Mouse (Mus musculus): ENCODE measurements around the gene Fastkd5.
"Not testable (repeated sequence)": the region's sequence is repeated elsewhere in the genome, so short reads cannot be mapped to it uniquely, and the experiment has no call there.

Gene Fastkd5

GRCm38 (mm10) chr2:130629839-130630203 lies at the start of gene Fastkd5, which contains the start of gene Ubox5:
Gene Fastkd5 (minus strand): TSS chr2:130630027.
Gene Ubox5 (minus strand): TSS chr2:130630038.
- peak; percentile 97 for DNase-seq

GRCm38 (mm10) chr2:130679154-130679553 lies 49.3 kb upstream of the Fastkd5 start:
- no peak for DNase-seq

- DNase-seq: no peak
Observed at GRCm38 (mm10) chr2:130677211-130677610, 47.4 kb upstream of the Fastkd5 start.

GRCm38 (mm10) chr2:130667559-130667958 lies 37.7 kb upstream of the Fastkd5 start, which contains the start of gene Itpa:
Gene Itpa (plus strand): TSS chr2:130667610.
- peak; percentile 91 for DNase-seq

GRCm38 (mm10) chr2:130664102-130664701 lies 34.4 kb upstream of the Fastkd5 start, which contains the start of gene Ddrgk1:
Gene Ddrgk1 (minus strand): TSS chr2:130664659.
- peak; percentile 96 for DNase-seq

- DNase-seq: no peak
Observed at GRCm38 (mm10) chr2:130663342-130663741, 33.5 kb upstream of the Fastkd5 start.

- DNase-seq: no peak
Observed at GRCm38 (mm10) chr2:130658530-130658929, 28.7 kb upstream of the Fastkd5 start.

- DNase-seq: no peak
Observed at GRCm38 (mm10) chr2:130657541-130657940, 27.7 kb upstream of the Fastkd5 start.

- no peak for DNase-seq
Observed at GRCm38 (mm10) chr2:130656536-130656935, 26.7 kb upstream of the Fastkd5 start.

- no peak for DNase-seq
Observed at GRCm38 (mm10) chr2:130655660-130656339, 26.0 kb upstream of the Fastkd5 start.

- DNase-seq: no peak
Observed at GRCm38 (mm10) chr2:130653760-130654159, 23.9 kb upstream of the Fastkd5 start.

- DNase-seq: no peak
Observed at GRCm38 (mm10) chr2:130653303-130653702, 23.5 kb upstream of the Fastkd5 start.

GRCm38 (mm10) chr2:130649028-130649427 lies 19.2 kb upstream of the Fastkd5 start:
- DNase-seq: not testable (repeated sequence)

- no peak for DNase-seq
Observed at GRCm38 (mm10) chr2:130645198-130645597, 15.4 kb upstream of the Fastkd5 start.

- DNase-seq: peak; percentile 97
Observed at GRCm38 (mm10) chr2:130642684-130643369, 13.0 kb upstream of the Fastkd5 start, which contains the start of gene Lzts3. Gene Lzts3 (minus strand): TSS chr2:130642803.

- no peak for DNase-seq
Observed at GRCm38 (mm10) chr2:130642197-130642660, 12.4 kb upstream of the Fastkd5 start.

GRCm38 (mm10) chr2:130641351-130642025 lies 11.7 kb upstream of the Fastkd5 start:
- DNase-seq: no peak

GRCm38 (mm10) chr2:130639276-130639675 lies 9.4 kb upstream of the Fastkd5 start:
- peak; percentile 64 for DNase-seq

GRCm38 (mm10) chr2:130638101-130638611 lies 8.3 kb upstream of the Fastkd5 start:
- DNase-seq: peak; percentile 89

GRCm38 (mm10) chr2:130635847-130636246 lies 6.0 kb upstream of the Fastkd5 start:
- DNase-seq: peak; percentile 36

GRCm38 (mm10) chr2:130634739-130635411 lies 5.0 kb upstream of the Fastkd5 start:
- peak; percentile 43 for DNase-seq
